Mouse (Mus musculus) liver, embryonic 18 days (tissue): ENCODE results near the gene Rad21l. TPM values are rescaled to one million over a fixed set of nuclear protein-coding genes. Genes with fewer than 3 reads are reported as not detected.

Source experiments
- polyA plus RNA-seq: library from polyadenylated mRNA; depleted of rRNA; stranded (reverse); fragments of >200 nt; gene quantifications from 2 replicates; pipeline ENCODE4 v1.2.3, GENCODE M21; 2012; rRNA removed

Gene Rad21l
- polyA plus RNA-seq: not detected in 2 replicates

DNA sequence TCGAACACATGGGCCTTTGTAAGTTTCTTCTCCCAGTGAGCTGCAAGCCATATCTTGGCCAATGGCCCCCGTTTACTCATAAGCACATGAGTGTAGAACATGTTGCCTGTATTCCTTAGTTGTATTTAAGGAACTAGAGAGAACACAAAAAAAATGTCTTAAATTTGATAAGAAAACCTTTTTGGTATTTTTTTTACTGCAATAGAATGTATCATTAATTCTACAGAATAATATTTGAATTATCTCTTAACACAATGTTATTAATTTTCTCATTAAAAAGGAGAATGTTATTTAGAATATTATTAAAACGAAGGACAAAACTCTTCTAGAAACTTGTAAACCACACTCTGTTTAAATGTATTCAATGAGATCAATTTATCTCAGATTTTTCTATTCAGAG, at the start of gene Rad21l:
TSS of gene Rad21l (minus strand) at position 101 of the 400 bp plus-strand sequence.

DNA sequence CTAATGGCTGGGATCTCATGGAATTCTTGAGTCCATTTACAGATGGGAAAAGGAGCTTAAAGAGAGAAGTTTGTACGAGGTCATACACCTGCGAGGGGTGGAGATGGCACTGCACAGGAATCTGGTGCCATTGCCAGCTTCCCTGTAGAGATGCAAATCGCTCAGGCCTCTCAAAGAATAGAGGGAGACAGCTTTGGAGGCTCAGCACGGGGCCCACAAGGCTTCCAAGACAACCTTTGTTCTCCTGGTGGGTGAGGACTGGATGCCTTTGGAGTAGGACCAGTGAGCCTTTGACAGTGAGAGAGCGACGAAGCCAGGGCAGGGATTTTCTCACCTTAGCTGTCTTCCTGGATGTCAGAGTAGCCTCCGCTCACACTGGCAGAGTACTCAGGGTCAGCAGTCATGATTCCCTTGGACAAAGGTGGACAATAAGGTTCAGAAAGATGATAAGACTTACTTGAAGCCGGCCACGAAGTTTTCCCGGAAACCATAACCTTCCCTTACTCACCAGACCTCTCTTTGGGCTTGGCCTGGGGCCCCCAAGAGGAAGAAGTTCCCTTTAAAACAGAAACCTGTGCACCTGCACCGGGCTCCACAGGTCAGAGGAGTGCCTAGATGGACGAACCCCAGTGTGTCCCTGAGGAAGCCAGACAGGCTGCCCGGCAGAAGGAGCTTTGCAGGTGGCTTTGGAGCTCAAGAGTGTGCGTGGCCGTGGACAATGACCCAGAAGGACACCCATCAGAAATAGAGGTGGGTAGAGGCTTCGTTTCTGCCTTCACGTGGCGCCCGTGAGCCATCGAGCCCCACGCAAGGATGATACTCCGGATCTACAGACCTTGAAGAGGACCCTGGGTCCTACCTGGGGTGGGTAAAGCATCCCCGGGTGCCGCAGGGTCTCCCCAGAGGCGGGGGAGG, 33.2 kb upstream of the Rad21l start, which contains the start of gene Tmem74b:
TSS of gene Tmem74b (plus strand) at position 778 of the 915 bp plus-strand sequence.

DNA sequence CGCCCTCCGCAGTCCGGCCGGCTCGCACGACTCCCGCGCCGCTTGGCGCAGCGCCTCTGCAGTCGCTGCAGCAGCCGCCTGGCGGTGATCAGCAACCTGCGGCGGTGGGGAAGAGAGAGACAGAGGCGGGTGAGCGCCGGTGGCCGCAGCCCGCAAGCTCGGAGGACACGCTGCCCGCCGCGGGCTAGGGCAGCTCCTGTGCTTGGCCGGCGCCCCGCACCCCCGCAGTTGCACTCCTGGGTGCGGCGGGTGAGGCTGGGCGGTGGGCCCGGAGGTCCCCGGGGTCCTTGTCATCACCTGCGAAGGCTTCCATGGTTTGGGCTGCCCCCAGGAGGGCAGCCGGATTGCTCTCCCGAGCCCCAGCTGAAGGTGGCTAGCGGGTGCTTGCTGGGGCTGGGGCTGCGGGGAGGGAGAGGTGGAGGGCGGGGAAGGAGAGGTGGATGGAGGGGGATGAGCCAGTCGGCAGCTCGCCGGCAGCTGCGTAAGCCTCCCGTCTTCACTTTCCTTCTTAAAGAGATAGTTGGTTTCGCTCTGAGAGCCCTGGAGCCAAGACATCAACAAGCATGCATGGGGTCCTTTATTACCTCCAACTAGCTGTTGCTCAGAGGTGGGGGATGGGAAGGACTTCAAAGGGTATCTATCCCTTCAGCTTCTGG, 36.0 kb downstream of the Rad21l start, which contains the start of gene Snph:
TSS of gene Snph (minus strand) at position 435 of the 656 bp plus-strand sequence.

Other genes starting within 250 kb of the Rad21l start
- gene 4921509C19Rik, start 192.4 kb downstream of the Rad21l start, polyA plus RNA-seq: not detected in 2 replicates
- 42.6 and 46.0 TPM in 2 replicates for gene Nsfl1c, start 174.4 kb downstream of the Rad21l start, polyA plus RNA-seq
- gene Fkbp1a, start 126.0 kb downstream of the Rad21l start, polyA plus RNA-seq: 37.5 and 38.3 TPM in 2 replicates
- 0.22 and 0.30 TPM in 2 replicates for gene Sdcbp2, start 95.9 kb downstream of the Rad21l start, polyA plus RNA-seq
- 0.02 TPM in 2 replicates for gene Snph, start 35.9 kb downstream of the Rad21l start, polyA plus RNA-seq
- 0.02 TPM in 2 replicates for gene Tmem74b, start 33.5 kb upstream of the Rad21l start, polyA plus RNA-seq
- gene Psmf1, start 75.7 kb upstream of the Rad21l start, polyA plus RNA-seq: 21.9 and 24.1 TPM in 2 replicates
- gene Rspo4, start 174.4 kb upstream of the Rad21l start, polyA plus RNA-seq: 0.07 and 0.08 TPM in 2 replicates
- gene Angpt4, start 242.7 kb upstream of the Rad21l start, polyA plus RNA-seq: 0.14 and 0.19 TPM in 2 replicates